Mouse (Mus musculus): Measurements from ENCODE around the gene Usp6nl. TPM values are rescaled to one million over a fixed set of nuclear protein-coding genes. Genes with fewer than 3 reads are reported as not detected.

Usp6nl gene
- polyA plus RNA-seq, 1 experiment from 2014 or later: 8.5 TPM

DNA sequence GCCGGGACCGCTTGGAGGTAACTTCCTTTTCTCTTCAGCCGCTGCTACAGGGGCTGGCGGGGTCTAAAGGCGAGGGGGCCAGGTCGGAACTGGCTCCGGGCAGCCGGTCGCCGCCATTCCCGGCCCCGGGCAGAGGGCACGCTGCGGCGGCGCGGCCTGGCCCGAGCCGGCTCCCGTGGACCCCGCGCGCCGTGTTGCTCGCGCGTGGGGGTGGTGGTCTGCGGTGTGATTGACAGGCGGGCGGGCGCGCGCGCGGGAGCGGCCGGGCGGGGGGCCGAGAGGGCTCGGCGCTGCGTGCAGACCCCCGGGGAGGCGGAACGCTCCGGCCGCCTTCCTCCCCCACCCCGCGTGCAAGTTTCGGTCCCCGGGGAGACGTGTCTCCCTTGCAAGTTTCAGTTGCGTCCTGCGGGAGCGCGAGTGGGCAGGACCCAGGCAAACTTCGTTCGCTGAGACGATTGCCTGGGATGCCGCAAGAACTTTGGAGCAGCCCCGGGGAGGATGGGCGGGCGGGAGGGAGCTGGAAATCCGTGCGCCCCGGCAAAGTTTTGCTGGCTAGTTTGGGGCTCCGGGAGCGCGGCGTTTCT lies 563 bp downstream of the Usp6nl start:
- no peaks in the 10 kb centered on the region for H3K36me3 ChIP-seq (ENCODE audit: control insufficient read depth, insufficient read depth, low read length)
- H3K9ac ChIP-seq (ENCODE audit: low read depth, low read length): peak overlapping the region; percentile 90
- peak overlapping the region; percentile 98 for H3K4me3 ChIP-seq (ENCODE audit: low read depth, low read length)
- H3K27me3 ChIP-seq (replicated peaks; ENCODE audit: control insufficient read depth, insufficient read depth, low read length): no peaks in the 10 kb centered on the region
- H3K4me1 ChIP-seq (ENCODE audit: control insufficient read depth, insufficient read depth, low read length): peaks cover 29% of the 10 kb centered on the region
- peak; percentile 76 for ATAC-seq (ENCODE audit: low read depth)
- H3K9me3 ChIP-seq (ENCODE audit: control insufficient read depth, low read length): no peaks in the 10 kb centered on the region
- peak overlapping the region; percentile 97 for H3K27ac ChIP-seq (replicated peaks; ENCODE audit: low read depth, low read length)
- peak; percentile 79 for DNase-seq (ENCODE audit: low spot score)
- peak overlapping the region; percentile 70 for H3K4me2 ChIP-seq (ENCODE audit: low read depth, low read length)
- under 1% methylated on average over 28 of the region's 70 CpGs for WGBS

DNA sequence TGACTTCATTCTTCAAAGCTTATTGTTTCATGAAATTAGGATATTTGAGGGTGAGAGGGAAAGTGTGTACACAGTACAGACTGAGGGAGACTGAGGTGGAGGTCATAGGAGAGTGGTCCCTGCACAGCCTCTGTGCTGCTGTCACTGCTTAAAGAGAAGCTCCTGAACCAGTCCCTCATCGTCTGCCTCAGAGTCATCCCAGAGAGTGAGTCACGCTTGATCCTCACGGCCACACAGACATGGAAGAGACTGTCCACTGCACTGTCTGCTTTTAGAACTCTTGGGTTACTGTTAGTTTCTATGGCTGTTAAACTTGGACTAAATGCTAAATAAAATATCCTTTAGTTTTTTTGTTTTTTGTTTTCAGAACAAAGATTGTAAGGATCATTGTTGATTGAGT lies 3.2 kb downstream of the Usp6nl start:
- Histone ChIP-seq H3K27ac (replicated peaks; ENCODE audit: low read depth, low read length) (no peak overlapping the region), H3K4me2 (ENCODE audit: low read depth, low read length) (no peak overlapping the region), H3K9me3 (ENCODE audit: control insufficient read depth, low read length) (no peaks in the 10 kb centered on the region), H3K4me3 (ENCODE audit: low read depth, low read length) (no peak overlapping the region), H3K36me3 (ENCODE audit: control insufficient read depth, insufficient read depth, low read length) (no peaks in the 10 kb centered on the region), H3K27me3 (replicated peaks; ENCODE audit: control insufficient read depth, insufficient read depth, low read length) (no peaks in the 10 kb centered on the region), H3K9ac (ENCODE audit: low read depth, low read length) (no peak overlapping the region), H3K4me1 (ENCODE audit: control insufficient read depth, insufficient read depth, low read length) (peaks cover 29% of the 10 kb centered on the region)
- ATAC-seq (ENCODE audit: low read depth) (no peak), DNase-seq (ENCODE audit: low spot score) (no peak)
- WGBS: 60% methylated on average over 3 of the region's 3 CpGs

DNA sequence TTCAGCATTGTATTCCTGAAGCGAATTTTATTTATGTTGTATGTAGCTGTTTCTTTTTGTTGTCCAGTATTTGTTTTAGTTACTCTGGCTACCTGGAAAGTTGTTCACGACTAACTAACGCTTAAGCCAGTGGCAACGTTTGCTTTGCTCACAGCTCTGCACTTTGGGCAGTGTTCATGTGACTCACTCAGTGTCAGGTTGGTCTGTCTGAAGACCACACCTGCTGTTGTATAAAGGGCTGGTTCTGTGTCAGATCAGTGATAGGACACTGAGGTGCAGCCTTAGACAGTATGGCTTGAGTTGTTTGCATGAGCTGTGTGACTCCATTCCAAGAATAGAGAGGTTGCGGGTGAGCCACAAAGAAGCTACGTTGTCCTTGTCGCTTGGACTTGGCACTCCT lies 6.5 kb downstream of the Usp6nl start:
- Histone ChIP-seq H3K4me2 (ENCODE audit: low read depth, low read length) (no peak overlapping the region), H3K9me3 (ENCODE audit: control insufficient read depth, low read length) (no peaks in the 10 kb centered on the region), H3K27ac (replicated peaks; ENCODE audit: low read depth, low read length) (no peak overlapping the region), H3K4me1 (ENCODE audit: control insufficient read depth, insufficient read depth, low read length) (peaks cover 15% of the 10 kb centered on the region; the same call in 1 of the 2 replicates), H3K27me3 (replicated peaks; ENCODE audit: control insufficient read depth, insufficient read depth, low read length) (no peaks in the 10 kb centered on the region), H3K9ac (ENCODE audit: low read depth, low read length) (no peak overlapping the region), H3K4me3 (ENCODE audit: low read depth, low read length) (no peak overlapping the region), H3K36me3 (ENCODE audit: control insufficient read depth, insufficient read depth, low read length) (no peaks in the 10 kb centered on the region)
- DNase-seq (ENCODE audit: low spot score): no peak
- 87% methylated on average over 7 of the region's 7 CpGs for WGBS
- ATAC-seq (ENCODE audit: low read depth): no peak

DNA sequence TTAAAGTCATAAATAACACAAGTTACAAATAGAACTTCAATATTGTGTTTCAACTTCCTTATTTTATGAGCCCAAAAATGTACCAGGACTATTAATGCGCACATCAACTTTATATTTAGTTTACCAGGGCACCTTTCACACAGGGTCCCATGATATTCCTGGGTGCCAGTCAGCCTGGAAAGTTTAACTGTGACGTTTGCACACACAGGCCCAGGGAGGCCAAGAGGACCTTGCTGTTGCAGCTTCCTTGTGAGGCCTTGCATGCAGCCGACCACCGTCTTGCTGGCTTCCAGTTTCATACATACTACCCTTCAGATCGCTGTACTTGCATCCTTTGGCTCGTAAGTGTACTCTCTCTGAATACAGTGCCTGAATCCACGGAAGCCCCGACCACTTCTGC lies 8.3 kb downstream of the Usp6nl start:
- no peak for DNase-seq (ENCODE audit: low spot score)
- H3K9ac ChIP-seq (ENCODE audit: low read depth, low read length): no peak overlapping the region
- no peaks in the 10 kb centered on the region for H3K27me3 ChIP-seq (replicated peaks; ENCODE audit: control insufficient read depth, insufficient read depth, low read length)
- no peak overlapping the region for H3K27ac ChIP-seq (replicated peaks; ENCODE audit: low read depth, low read length)
- no peaks in the 10 kb centered on the region for H3K4me1 ChIP-seq (ENCODE audit: control insufficient read depth, insufficient read depth, low read length)
- no peak for ATAC-seq (ENCODE audit: low read depth)
- H3K9me3 ChIP-seq (ENCODE audit: control insufficient read depth, low read length): no peaks in the 10 kb centered on the region
- 80% methylated on average over 8 of the region's 8 CpGs for WGBS
- H3K4me2 ChIP-seq (ENCODE audit: low read depth, low read length): no peak overlapping the region
- no peak overlapping the region for H3K4me3 ChIP-seq (ENCODE audit: low read depth, low read length)
- H3K36me3 ChIP-seq (ENCODE audit: control insufficient read depth, insufficient read depth, low read length): no peaks in the 10 kb centered on the region

DNA sequence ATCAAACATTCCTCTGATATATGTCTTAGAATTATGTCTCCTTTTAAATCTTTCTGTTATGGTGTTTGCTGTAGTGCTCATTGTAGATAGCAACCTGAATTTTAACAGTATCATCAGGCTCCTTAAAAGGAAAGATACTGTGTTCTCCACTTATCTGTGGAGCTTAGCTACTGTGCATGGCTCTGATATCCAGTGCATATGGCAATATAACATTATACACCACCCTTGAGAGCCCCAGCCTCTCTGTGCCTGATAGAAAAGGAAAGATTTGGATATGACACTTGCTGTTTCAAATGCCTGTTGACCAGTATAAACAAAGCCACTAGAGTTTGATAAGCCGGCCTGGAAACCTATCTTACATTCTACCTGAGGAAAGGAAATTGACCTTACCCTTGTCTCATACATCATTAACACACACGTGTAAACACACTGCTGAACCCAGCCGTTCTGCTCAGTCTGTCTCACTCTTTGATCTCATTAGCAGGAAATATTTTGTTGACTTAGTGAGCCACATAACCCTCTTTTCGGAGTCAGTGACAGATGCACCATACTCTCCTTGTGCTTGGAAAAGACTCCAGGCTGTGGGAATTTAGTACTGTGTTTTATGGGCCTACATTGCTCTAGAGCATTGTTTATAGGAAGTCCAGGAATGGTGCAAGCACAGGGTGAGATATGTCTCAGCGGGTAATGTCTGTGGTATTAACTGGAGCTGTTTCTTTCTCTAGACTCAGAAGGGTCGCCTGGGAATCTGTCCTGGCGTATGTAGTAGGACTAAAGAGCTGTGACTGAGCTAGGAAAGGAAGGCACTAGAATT lies 9.1 kb downstream of the Usp6nl start:
- ATAC-seq (ENCODE audit: low read depth) (no peak), DNase-seq (ENCODE audit: low spot score) (no peak)
- H3K9ac ChIP-seq (ENCODE audit: low read depth, low read length): no peak overlapping the region
- H3K27ac ChIP-seq (replicated peaks; ENCODE audit: low read depth, low read length): no peak overlapping the region
- H3K27me3 ChIP-seq (replicated peaks; ENCODE audit: control insufficient read depth, insufficient read depth, low read length): no peaks in the 10 kb centered on the region
- H3K36me3 ChIP-seq (ENCODE audit: control insufficient read depth, insufficient read depth, low read length): no peaks in the 10 kb centered on the region
- no peak overlapping the region for H3K4me3 ChIP-seq (ENCODE audit: low read depth, low read length)
- no peak overlapping the region for H3K4me2 ChIP-seq (ENCODE audit: low read depth, low read length)
- H3K4me1 ChIP-seq (ENCODE audit: control insufficient read depth, insufficient read depth, low read length): no peaks in the 10 kb centered on the region
- no peaks in the 10 kb centered on the region for H3K9me3 ChIP-seq (ENCODE audit: control insufficient read depth, low read length)
- WGBS: 69% methylated on average over 7 of the region's 7 CpGs

DNA sequence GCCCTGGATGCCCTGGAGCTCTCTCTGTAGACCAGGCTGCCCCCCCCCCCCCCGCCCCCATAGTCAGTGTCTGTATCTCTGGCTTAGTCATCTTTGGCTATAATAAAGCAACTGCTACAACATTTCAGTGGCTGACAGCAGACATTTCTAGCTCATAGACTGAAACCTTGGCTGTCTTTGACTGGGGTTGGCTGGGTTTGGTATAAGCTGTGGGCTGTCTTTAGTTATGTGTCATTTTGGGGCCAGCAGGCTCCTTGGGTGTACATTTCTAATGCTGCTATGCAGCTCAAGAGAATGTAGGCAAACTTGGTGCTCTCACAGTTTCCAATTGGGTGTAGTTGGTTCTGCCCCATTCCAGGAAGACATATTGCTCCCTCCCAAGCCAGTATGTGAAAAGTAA lies 11.1 kb downstream of the Usp6nl start:
- DNase-seq (ENCODE audit: low spot score) (no peak), ATAC-seq (ENCODE audit: low read depth) (no peak)
- Histone ChIP-seq H3K4me1 (ENCODE audit: control insufficient read depth, insufficient read depth, low read length) (no peaks in the 10 kb centered on the region), H3K27ac (replicated peaks; ENCODE audit: low read depth, low read length) (no peak overlapping the region), H3K9me3 (ENCODE audit: control insufficient read depth, low read length) (no peaks in the 10 kb centered on the region), H3K4me2 (ENCODE audit: low read depth, low read length) (no peak overlapping the region), H3K9ac (ENCODE audit: low read depth, low read length) (no peak overlapping the region), H3K4me3 (ENCODE audit: low read depth, low read length) (no peak overlapping the region), H3K27me3 (replicated peaks; ENCODE audit: control insufficient read depth, insufficient read depth, low read length) (no peaks in the 10 kb centered on the region), H3K36me3 (ENCODE audit: control insufficient read depth, insufficient read depth, low read length) (no peaks in the 10 kb centered on the region)
- 27% methylated on average over 1 of the region's 1 CpGs for WGBS

DNA sequence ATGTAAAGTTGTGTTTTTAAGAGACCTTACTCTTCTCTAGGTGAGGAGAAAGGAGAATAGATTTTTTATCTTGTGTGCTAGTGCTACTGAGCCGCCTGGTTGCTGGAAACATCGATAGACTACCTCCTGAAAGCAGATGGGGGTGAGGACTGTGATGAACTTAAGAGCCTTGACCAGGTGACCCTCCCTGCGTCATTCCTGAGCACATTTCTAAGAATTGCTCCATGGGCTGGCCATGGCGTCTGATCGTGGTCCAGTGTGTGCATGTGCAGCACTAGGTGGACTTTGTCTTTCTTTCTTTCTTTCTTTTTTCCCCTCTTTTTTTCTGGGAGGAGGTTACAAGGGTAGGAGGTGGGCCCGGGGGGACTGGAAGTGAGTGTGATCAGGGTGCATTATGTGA lies 11.5 kb downstream of the Usp6nl start:
- no peaks in the 10 kb centered on the region for H3K4me1 ChIP-seq (ENCODE audit: control insufficient read depth, insufficient read depth, low read length)
- ATAC-seq (ENCODE audit: low read depth) (no peak), DNase-seq (ENCODE audit: low spot score) (no peak)
- no peak overlapping the region for H3K9ac ChIP-seq (ENCODE audit: low read depth, low read length)
- H3K4me3 ChIP-seq (ENCODE audit: low read depth, low read length): no peak overlapping the region
- H3K36me3 ChIP-seq (ENCODE audit: control insufficient read depth, insufficient read depth, low read length): no peaks in the 10 kb centered on the region
- no peak overlapping the region for H3K27ac ChIP-seq (replicated peaks; ENCODE audit: low read depth, low read length)
- no peaks in the 10 kb centered on the region for H3K9me3 ChIP-seq (ENCODE audit: control insufficient read depth, low read length)
- 84% methylated on average over 6 of the region's 6 CpGs for WGBS
- H3K27me3 ChIP-seq (replicated peaks; ENCODE audit: control insufficient read depth, insufficient read depth, low read length): no peaks in the 10 kb centered on the region
- no peak overlapping the region for H3K4me2 ChIP-seq (ENCODE audit: low read depth, low read length)

DNA sequence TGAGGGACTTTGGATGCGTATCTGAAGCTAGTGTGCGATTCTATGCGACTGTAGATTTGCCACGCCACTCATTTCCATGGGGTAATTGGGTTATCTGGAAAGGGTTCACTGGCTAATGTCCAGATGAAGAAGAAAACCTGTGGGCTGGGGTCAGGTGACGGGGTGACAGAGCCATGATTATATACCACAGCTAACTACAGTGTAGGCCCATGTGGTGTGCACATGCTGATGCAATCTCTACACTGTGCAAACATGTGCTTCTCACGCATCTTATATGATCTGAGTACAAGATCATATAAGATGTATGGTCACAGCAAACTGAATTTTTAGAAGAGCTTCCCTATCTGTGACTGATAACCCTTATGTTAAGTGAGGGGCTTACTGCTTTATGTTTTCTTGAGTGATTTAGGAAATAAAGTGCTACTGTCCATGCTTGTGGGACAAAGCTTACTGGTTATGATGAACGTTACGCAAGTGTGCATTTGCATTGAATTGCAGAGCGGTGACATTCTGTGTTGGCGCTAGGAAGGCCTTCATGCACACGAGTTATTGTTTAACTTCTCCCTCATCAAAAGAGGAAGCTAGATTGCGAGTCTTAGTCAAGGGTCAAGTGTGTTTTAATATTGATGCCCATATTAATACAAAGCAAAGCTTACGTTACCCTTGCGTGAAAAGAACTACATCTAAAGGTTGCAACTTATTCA lies 12.7 kb downstream of the Usp6nl start:
- DNase-seq (ENCODE audit: low spot score) (no peak), ATAC-seq (ENCODE audit: low read depth) (no peak)
- H3K4me2 ChIP-seq (ENCODE audit: low read depth, low read length): no peak overlapping the region
- H3K9me3 ChIP-seq (ENCODE audit: control insufficient read depth, low read length): no peaks in the 10 kb centered on the region
- 76% methylated on average over 14 of the region's 14 CpGs for WGBS
- H3K36me3 ChIP-seq (ENCODE audit: control insufficient read depth, insufficient read depth, low read length): no peaks in the 10 kb centered on the region
- H3K27me3 ChIP-seq (replicated peaks; ENCODE audit: control insufficient read depth, insufficient read depth, low read length): no peaks in the 10 kb centered on the region
- H3K27ac ChIP-seq (replicated peaks; ENCODE audit: low read depth, low read length): no peak overlapping the region
- H3K9ac ChIP-seq (ENCODE audit: low read depth, low read length): no peak overlapping the region
- H3K4me1 ChIP-seq (ENCODE audit: control insufficient read depth, insufficient read depth, low read length): no peaks in the 10 kb centered on the region
- no peak overlapping the region for H3K4me3 ChIP-seq (ENCODE audit: low read depth, low read length)
